In genomic region chr4:137449132-137449531, GRCm38 (mm10) we compare ENCODE assay signal across 16 mouse cellular contexts. TPM values are rescaled to one million over a fixed set of nuclear protein-coding genes. Genes with fewer than 3 reads are reported as not detected.
A peak's percentile ranks its signal among the peaks of the same experiment; 100 is the strongest.
DNase-seq lines count a peak whose midpoint lies in the region; ATAC-seq and TF ChIP-seq lines count a peak whose summit lies in the region.
"Had no signal": no experiment of that assay in that cellular context is flagged by ENCODE, and none has a peak within 500 bp of the region (broad histone marks: within the 10 kb centered on the region; RNA-seq: fewer than 3 reads in every experiment).

No protein-coding gene starts in this region.

- H3K27me3 ChIP-seq in heart, embryonic 10.5 days (ENCODE audit: insufficient read depth, poor library complexity, severe bottlenecking) = no peaks in the 10 kb centered on the region
- H3K27me3 ChIP-seq in lung, postnatal 0 days (replicated peaks; ENCODE audit: insufficient read depth, low read length) = no peaks in the 10 kb centered on the region

- H3K9ac ChIP-seq in lung, postnatal 0 days (replicated peaks; ENCODE audit: low read depth) = no peak overlapping the region

- WGBS in heart, embryonic 10.5 days = 53% methylated on average over 2 of the region's 2 CpGs
- 53% methylated on average over 2 of the region's 2 CpGs for WGBS in lung, postnatal 0 days
- WGBS in lung, adult 2 months = 74% methylated on average over 2 of the region's 2 CpGs

- no peaks in the 10 kb centered on the region for H3K36me3 ChIP-seq in heart, embryonic 10.5 days
- H3K36me3 ChIP-seq in lung, postnatal 0 days (ENCODE audit: insufficient read depth, low read length) = no peaks in the 10 kb centered on the region

- no peak overlapping the region for H3K4me3 ChIP-seq in heart, embryonic 10.5 days
- no peak overlapping the region for H3K4me3 ChIP-seq in lung, postnatal 0 days (ENCODE audit: low read depth, low read length)
- H3K4me3 ChIP-seq in lung, adult 2 months (replicated peaks; ENCODE audit: extremely low read depth, low read depth, low read length) = no peak overlapping the region
- no peak overlapping the region for H3K4me3 ChIP-seq in embryonic fibroblast, embryonic 13.5 days (ENCODE audit: insufficient read depth, low read length)

- intact Hi-C loops in left cerebral cortex, postnatal 36 days (cut with DNase I) = no loop called here

- no peak overlapping the region for H3K4me2 ChIP-seq in lung, postnatal 0 days (replicated peaks; ENCODE audit: low read depth, low read length)

- no peak for TF ChIP-seq EP300 in lung, postnatal 0 days (IDR thresholded peaks at IDR 0.05)

- peaks cover 42% of the 10 kb centered on the region for H3K4me1 ChIP-seq in heart, embryonic 10.5 days
- no peaks in the 10 kb centered on the region for H3K4me1 ChIP-seq in lung, postnatal 0 days (ENCODE audit: insufficient read depth, low read depth, low read length)
- H3K4me1 ChIP-seq in lung, adult 2 months (ENCODE audit: control insufficient read depth, insufficient read depth, low read length) = no peaks in the 10 kb centered on the region; the same call in 1 of the 2 replicates
- peaks cover 16% of the 10 kb centered on the region for H3K4me1 ChIP-seq in embryonic fibroblast, embryonic 13.5 days (ENCODE audit: control insufficient read depth, insufficient read depth, low read length)

- H3K27ac ChIP-seq in heart, embryonic 10.5 days = peak overlapping the region; percentile 22
- H3K27ac ChIP-seq in lung, postnatal 0 days (ENCODE audit: low read length) = no peak overlapping the region
- peak overlapping the region; percentile 71 for H3K27ac ChIP-seq in embryonic fibroblast, embryonic 13.5 days (ENCODE audit: insufficient read depth, low read length)

- no peaks in the 10 kb centered on the region for H3K9me3 ChIP-seq in heart, embryonic 10.5 days
- no peaks in the 10 kb centered on the region for H3K9me3 ChIP-seq in lung, postnatal 0 days (ENCODE audit: low read length)

- no peak for TF ChIP-seq CTCF in lung, postnatal 0 days (IDR thresholded peaks at IDR 0.05)
- TF ChIP-seq CTCF in lung, adult 2 months (IDR thresholded peaks at IDR 0.05; ENCODE audit: insufficient read depth, low read length) = no peak
- no peak for TF ChIP-seq CTCF in embryonic fibroblast, embryonic 13.5 days (IDR thresholded peaks at IDR 0.05; ENCODE audit: borderline replicate concordance, insufficient read depth, low read length)

- TF ChIP-seq POLR2A in lung, adult 2 months (IDR thresholded peaks at IDR 0.05; ENCODE audit: borderline replicate concordance, extremely low read depth, low read depth, low read length) = no peak
- TF ChIP-seq POLR2A in embryonic fibroblast, embryonic 13.5 days (IDR thresholded peaks at IDR 0.05; ENCODE audit: low read depth, low read length) = no peak

- peak; percentile 52 for ATAC-seq in lung, postnatal 0 days

- DNase-seq in heart, embryonic 10.5 days (ENCODE audit: low spot score) = no peak
- DNase-seq in heart, postnatal 4 days = no peak
- DNase-seq in lung, postnatal 0 days (ENCODE audit: low spot score) = peak; percentile 59
- DNase-seq in lung, adult 2 months = no peak
- DNase-seq in T-cell, adult 2 months (ENCODE audit: low spot score) = no peak
- no peak for DNase-seq in right cerebral cortex, postnatal 4 days
- no peak for DNase-seq in left cerebral cortex, postnatal 36 days (ENCODE audit: low spot score in 2 of 2)
- DNase-seq: adrenal gland, adult 8-10 months; right cerebral cortex, postnatal 14 days had no signal

RNA-seq across cellular contexts. Expression of gene 1700013G24Rik, which starts 4.0 kb away (rescaled TPM):
- polyA plus RNA-seq in heart, embryonic 10.5 days (2016; fragmentation: Nextera tagmentation; extraction: Ambion mirVana) = not detected in 2 replicates
- not detected for total RNA-seq in heart, postnatal 4 days (2021)
- not detected in 2 replicates for polyA plus RNA-seq in lung, postnatal 0 days (2015; fragmentation: Nextera tagmentation; extraction: Ambion mirVana)
- 0.15 TPM in 1 of 2 replicates, not detected in the other for polyA plus RNA-seq in lung, adult 2 months (2012; rRNA removed)
- not detected in 2 replicates for polyA plus RNA-seq in embryonic fibroblast, embryonic 13.5 days (2011; ENCODE audit: insufficient read length, low read depth, missing spikeins)
- not detected for total RNA-seq in left cerebral cortex, postnatal 36 days (2021)
- total RNA-seq: adrenal gland, adult 8-10 months; common myeloid progenitor, adult 5-6 weeks; gastrocnemius, postnatal 14 days; left cerebral cortex, postnatal 10 days; neutrophil, adult 5-6 weeks had no signal
- polyA plus RNA-seq: lung, embryonic 16.5 days; midbrain, embryonic 14.5 days had no signal

RNA-seq across cellular contexts. Expression of gene Cela3b, which starts 18.8 kb away (rescaled TPM):
- not detected in 2 replicates for polyA plus RNA-seq in heart, embryonic 10.5 days (2016; fragmentation: Nextera tagmentation; extraction: Ambion mirVana)
- not detected for total RNA-seq in heart, postnatal 4 days (2021)
- not detected in 2 replicates for polyA plus RNA-seq in lung, postnatal 0 days (2015; fragmentation: Nextera tagmentation; extraction: Ambion mirVana)
- 0.57 and 12.5 TPM in 2 replicates for polyA plus RNA-seq in lung, adult 2 months (2012; rRNA removed)
- polyA plus RNA-seq in embryonic fibroblast, embryonic 13.5 days (2011; ENCODE audit: insufficient read length, low read depth, missing spikeins) = not detected in 2 replicates
- total RNA-seq in left cerebral cortex, postnatal 36 days (2021) = not detected
- total RNA-seq: common myeloid progenitor, adult 5-6 weeks; gastrocnemius, postnatal 14 days; left cerebral cortex, postnatal 10 days; neutrophil, adult 5-6 weeks had no signal
- polyA plus RNA-seq: lung, embryonic 16.5 days; midbrain, embryonic 14.5 days had no signal

RNA-seq across cellular contexts. Expression of gene Hspg2, which starts 19.4 kb away (rescaled TPM):
- polyA plus RNA-seq in heart, embryonic 10.5 days (2016; fragmentation: Nextera tagmentation; extraction: Ambion mirVana) = 52.0 and 58.9 TPM in 2 replicates
- 100 to 1,000 TPM; 467 to 506 TPM for total RNA-seq in heart, postnatal 4 days (2021)
- 20.2 and 25.3 TPM in 2 replicates for polyA plus RNA-seq in lung, postnatal 0 days (2015; fragmentation: Nextera tagmentation; extraction: Ambion mirVana)
- 67.8 and 76.2 TPM in 2 replicates for polyA plus RNA-seq in lung, adult 2 months (2012; rRNA removed)
- 271 and 368 TPM in 2 replicates for polyA plus RNA-seq in embryonic fibroblast, embryonic 13.5 days (2011; ENCODE audit: insufficient read length, low read depth, missing spikeins)
- total RNA-seq in left cerebral cortex, postnatal 36 days (2021) = 1 to 10 TPM; 5.7 to 7.7 TPM

RNA-seq across cellular contexts. Expression of gene Cela3a, which starts 39.5 kb away (rescaled TPM):
- polyA plus RNA-seq in heart, embryonic 10.5 days (2016; fragmentation: Nextera tagmentation; extraction: Ambion mirVana) = not detected in 2 replicates
- total RNA-seq in heart, postnatal 4 days (2021) = not detected
- not detected in 2 replicates for polyA plus RNA-seq in lung, postnatal 0 days (2015; fragmentation: Nextera tagmentation; extraction: Ambion mirVana)
- polyA plus RNA-seq in lung, adult 2 months (2012; rRNA removed) = not detected in 2 replicates
- polyA plus RNA-seq in embryonic fibroblast, embryonic 13.5 days (2011; ENCODE audit: insufficient read length, low read depth, missing spikeins) = not detected in 2 replicates
- not detected for total RNA-seq in left cerebral cortex, postnatal 36 days (2021)
- total RNA-seq: adrenal gland, adult 8-10 months; common myeloid progenitor, adult 5-6 weeks; gastrocnemius, postnatal 14 days; left cerebral cortex, postnatal 10 days; neutrophil, adult 5-6 weeks had no signal
- polyA plus RNA-seq: lung, embryonic 16.5 days; midbrain, embryonic 14.5 days had no signal
